Mouse (Mus musculus) embryonic stem cell, embryonic (primary cell): ENCODE data around the gene Fgf6.

ENCODE experiments used
- CTCF ChIA-PET, 4 experiments: fragments of 300-600 bp in 2 of 4; fragments of 350-600 bp in 2 of 4; sonication (Branson Sonifier 250); formaldehyde crosslinking; loops; one replicate each; lab custom pipeline; 2022; ENCODE audit warnings: inconsistent platforms in 2 of 4; lab: Charles Lee
- POLR2A ChIA-PET, 4 experiments: fragments of 300-600 bp in 2 of 4; fragments of 350-600 bp in 2 of 4; sonication (Branson Sonifier 250); formaldehyde crosslinking; loops; one replicate each; lab custom pipeline; 2022; ENCODE audit warnings: antibody characterized with exemption in 4 of 4, inconsistent platforms in 1 of 4; lab: Charles Lee

The Fgf6 gene

GRCm38 (mm10) chr6:127014906-127015770, at the start of gene Fgf6:
Gene Fgf6 (plus strand): TSS chr6:127015586.
- ChIA-PET POLR2A (no interaction called here), CTCF (interaction anchor here in 1 of 4 experiments (0.9 kb wide), 1 partner anchor 20 kb away, joined by 5 read pairs; no protein-coding TSS in a partner anchor)

DNA sequence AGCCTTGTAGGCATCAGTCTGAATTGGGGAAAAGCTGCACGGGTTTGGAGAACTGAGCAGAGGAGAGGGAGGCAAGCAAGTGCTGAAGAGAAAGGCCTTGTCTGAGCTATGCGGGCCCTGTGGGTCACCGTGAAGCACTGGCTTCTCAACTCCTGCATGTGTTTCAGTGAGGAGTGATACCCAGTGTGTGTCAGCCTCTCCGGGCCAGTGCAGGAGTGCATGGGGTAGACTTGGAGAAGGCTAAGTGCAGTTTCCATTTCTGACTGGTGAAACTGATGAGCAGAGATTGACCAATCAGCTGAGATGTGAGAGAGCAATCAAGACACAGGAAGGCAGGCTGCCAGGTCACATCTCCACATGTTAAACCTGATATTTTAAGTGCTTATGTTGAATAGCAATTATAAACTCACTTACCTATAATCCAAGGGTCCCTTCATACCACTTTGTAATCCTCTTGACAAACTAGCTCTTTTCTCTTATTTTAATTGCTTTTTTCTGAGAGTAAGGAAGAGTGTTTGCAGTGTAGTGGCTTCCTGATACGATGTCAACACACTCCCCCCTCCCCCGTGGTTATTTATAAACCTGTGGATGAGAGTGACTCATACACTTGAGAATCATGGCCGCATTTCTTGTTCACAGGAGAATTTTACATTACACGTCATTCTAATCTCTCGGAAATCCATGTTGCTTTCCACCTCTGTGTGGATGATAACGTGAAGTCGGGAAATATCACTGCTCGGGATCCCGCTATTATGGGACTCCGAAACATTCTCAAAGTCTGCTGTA, 49.0 kb upstream of the Fgf6 start:
- ChIA-PET POLR2A (interaction anchor here in 1 of 4 experiments (1.3 kb wide), 1 partner anchor 119 kb away, joined by 3 read pairs; no protein-coding TSS in a partner anchor), CTCF (no interaction called here)

DNA sequence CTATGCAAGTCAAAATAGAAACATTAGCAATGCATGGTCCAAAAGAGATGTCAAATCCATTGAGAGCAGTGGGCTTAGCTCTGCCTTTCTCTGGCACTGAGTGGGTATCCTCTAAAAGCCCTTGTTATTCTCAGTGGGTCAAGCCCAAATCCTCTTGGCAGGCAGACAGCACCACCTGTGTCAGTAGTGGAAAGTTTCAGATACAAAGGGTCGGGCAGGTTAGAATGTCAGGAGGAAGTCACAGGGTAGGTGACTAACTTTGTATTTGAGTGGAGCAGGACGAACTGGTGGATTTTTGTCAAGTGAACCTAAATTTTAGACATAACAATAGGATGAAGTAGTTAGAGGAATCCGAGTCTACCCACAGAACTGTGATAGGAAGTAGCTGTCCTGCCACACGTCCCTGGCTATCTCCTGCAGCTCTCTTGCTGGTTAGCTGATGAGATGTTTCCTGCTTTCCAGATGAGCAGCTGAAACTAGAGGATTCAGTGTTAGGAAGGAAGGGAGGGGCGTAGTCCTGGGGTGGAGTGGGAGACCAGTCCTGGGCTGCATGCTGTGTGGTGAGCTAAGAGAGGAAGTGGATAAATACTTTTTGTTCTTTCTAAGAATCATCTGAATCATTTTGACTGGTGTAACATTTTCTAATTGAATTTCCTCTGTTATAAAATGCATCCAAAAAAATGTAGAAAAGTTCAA, 33.7 kb upstream of the Fgf6 start:
- POLR2A ChIA-PET: no interaction called here
- CTCF ChIA-PET: interaction anchor here in 1 of 4 experiments (0.6 kb wide), 1 partner anchor 140 kb away, joined by 6 read pairs; no protein-coding TSS in a partner anchor

- CTCF ChIA-PET: interaction anchor here in 1 of 4 experiments (1.5 kb wide), 1 partner anchor 41 kb away, joined by 3 read pairs; no protein-coding TSS in a partner anchor
- POLR2A ChIA-PET: no interaction called here
Observed at GRCm38 (mm10) chr6:126993676-126994075, 21.7 kb upstream of the Fgf6 start.

DNA sequence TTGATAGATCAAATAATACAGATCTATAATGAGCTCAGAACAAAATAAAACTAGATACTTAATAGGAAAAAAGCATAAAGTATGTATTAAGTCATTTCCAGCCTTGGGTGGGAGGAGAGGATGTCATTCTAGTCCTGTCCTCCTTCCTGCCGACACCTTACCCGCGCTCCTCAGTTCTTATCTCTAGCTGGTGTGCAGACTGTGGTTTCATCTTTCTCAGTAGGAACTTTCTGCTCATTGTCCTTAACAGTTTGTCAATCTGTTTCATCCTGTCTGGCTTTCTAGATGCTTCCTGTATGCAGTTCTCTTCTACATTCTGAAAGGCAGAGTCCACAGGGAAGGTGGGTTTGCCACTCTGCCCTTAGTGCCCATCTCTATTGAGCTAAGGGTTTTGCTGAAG, 19.9 kb upstream of the Fgf6 start:
- CTCF ChIA-PET: no interaction called here

DNA sequence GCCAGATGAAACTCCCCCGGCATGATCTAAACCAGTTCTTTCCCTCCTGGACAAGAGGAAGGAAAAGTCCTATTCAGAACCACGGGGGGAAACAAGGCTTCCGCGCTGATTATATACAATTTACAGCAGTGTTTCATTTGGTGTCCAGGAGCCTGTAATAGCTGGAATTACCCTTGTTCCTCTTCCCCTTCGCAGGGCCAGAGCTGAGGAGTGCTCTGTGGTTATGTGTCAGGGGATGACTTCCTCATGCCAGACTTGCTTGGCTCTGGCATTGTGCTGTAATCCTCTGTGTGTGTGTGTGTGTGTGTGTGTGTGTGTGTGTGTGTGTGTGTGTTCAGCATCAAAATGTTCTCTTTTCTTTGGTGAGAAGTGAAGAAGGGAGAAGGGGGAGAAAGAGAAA, 19.0 kb upstream of the Fgf6 start:
- CTCF ChIA-PET: no interaction called here
- POLR2A ChIA-PET: no interaction called here

More for the DNA sequence above, 19.9 kb upstream of the Fgf6 start:
- POLR2A ChIA-PET: no interaction called here

GRCm38 (mm10) chr6:127005646-127006045, 9.7 kb upstream of the Fgf6 start:
- CTCF ChIA-PET: no interaction called here
- POLR2A ChIA-PET: no interaction called here

DNA sequence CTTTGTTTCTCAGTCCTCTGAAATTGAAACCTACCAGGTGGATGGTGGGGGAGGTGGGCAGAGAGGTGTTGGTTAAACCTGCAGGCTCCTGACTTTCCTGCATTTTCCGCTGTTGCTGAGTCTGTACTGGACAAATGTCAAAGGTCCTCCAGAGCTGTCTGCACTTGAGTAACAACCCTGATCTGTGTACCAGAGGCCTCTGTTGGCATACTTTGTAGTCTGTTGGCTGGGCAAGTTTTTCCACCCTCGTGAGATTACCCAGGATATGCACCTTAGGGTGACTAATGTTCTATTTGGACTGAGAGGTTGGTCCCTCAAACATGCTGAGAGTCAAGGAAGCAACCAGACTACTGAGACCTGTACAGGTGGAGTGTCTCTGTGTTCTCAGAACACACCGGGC, 8.8 kb upstream of the Fgf6 start:
- POLR2A ChIA-PET: interaction anchor here in 1 of 4 experiments (0.7 kb wide), 1 partner anchor 323 kb away, joined by 3 read pairs; no protein-coding TSS in a partner anchor
- CTCF ChIA-PET: interaction anchor here in 1 of 4 experiments (0.6 kb wide), 1 partner anchor 290 kb away, joined by 3 read pairs; no protein-coding TSS in a partner anchor

DNA sequence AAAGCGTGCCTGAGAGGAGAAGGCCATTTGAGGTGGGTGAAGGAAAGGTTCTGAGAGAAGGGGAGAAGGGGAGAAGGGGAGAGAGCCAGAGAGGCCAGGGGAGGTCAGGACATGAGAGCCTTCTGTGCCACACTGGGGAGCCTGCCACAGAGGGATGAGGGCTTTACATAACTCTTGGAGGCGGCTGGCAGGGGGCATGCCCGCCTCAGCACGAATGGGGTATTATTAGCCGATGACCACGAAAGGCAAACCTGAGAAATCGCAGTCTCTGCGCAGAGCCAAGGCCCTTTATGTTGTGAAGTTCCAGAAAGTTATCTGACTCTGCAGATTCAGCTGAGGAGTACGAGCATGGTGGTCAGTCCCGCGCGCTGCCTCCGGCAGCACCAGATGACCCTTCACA, 5.4 kb upstream of the Fgf6 start:
- CTCF ChIA-PET: no interaction called here
- POLR2A ChIA-PET: no interaction called here

- ChIA-PET POLR2A (no interaction called here), CTCF (interaction anchor here in 2 of 4 experiments (0.8 to 1.1 kb wide), 2 partner anchors 53 to 55 kb away, joined by 3 read pairs; no protein-coding TSS in a partner anchor)
Observed at GRCm38 (mm10) chr6:127011947-127012535, 3.3 kb upstream of the Fgf6 start.

DNA sequence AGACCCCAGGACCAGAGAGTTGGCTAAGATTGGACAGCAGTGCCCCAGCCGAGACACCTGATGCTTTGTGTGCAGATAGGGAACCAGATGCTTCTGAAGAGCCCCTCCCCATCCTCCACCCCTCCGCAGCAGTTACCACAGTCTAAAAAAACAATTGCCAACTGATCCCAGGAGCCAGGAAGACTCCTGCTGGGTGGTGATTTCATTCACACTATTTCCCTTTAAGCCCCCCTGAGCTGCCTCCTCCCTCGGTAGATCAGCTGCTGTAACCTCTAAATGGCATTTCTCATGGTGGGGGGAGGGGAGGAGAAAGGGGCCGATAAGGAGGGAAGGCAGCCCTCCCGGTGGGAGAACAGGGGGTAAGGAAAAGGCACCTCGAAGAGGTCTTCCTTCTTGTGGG, 3.9 kb downstream of the Fgf6 start:
- POLR2A ChIA-PET: interaction anchor here in 1 of 4 experiments (0.9 kb wide), 1 partner anchor 47 kb away, joined by 3 read pairs; no protein-coding TSS in a partner anchor
- CTCF ChIA-PET: interaction anchor here in 1 of 4 experiments (0.7 kb wide), 1 partner anchor 977 kb away, joined by 3 read pairs; no protein-coding TSS in a partner anchor

DNA sequence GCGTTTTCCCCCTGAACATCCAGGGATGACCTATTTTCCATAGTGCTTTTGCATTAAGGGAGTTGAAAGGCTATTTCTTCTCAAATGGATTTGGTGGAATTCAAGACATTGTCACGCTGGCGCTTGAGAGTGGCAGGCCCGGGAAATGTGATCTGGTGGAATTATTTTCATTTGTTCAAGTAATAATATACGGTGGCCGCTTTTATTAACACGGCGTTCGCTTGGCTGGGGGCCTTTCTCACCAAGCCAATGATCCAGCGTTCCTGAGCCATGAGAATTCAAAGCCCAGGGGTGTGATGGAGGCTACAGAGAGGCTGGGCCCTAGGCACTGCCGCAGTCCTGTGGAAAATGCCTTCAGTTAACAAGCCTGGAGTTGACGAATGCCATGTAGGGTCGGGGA, 5.0 kb downstream of the Fgf6 start:
- ChIA-PET POLR2A (no interaction called here), CTCF (no interaction called here)

DNA sequence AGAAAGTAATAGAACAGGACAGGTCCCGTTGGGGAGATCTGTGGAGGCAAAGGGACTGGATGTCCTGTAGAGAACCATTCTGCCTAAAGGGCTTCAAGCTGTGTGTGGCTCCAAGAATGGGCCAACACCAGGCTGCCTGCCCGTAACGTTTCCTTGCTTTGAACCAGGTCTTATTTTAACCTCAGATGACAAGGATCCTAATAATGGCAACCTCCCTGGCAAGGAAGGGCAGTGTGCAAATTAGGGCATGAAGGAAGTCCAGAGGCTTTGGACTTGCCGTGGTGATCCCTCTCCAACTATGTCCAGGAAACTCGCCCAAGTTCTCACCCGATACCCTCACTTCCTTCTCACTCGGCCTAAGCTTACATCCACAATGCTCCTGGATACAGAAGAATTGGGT, 9.4 kb downstream of the Fgf6 start:
- POLR2A ChIA-PET: interaction anchor here in 1 of 4 experiments (1.8 kb wide), 1 partner anchor 56 kb away, joined by 4 read pairs; no protein-coding TSS in a partner anchor

GRCm38 (mm10) chr6:127034760-127035159, 19.4 kb downstream of the Fgf6 start:
- ChIA-PET POLR2A (interaction anchor here in 3 of 4 experiments (0.9 to 1.9 kb wide), 4 partner anchors 9 to 96 kb away, joined by 3 to 6 read pairs (median 4); partner anchors contain the start of genes D6Wsu163e (in 1 of the 3) and Rad51ap1 (in 1 of the 3)), CTCF (interaction anchor here (0.6 to 1.8 kb wide), 22 partner anchors 11 to 442 kb away, joined by 3 to 9 read pairs (median 3); partner anchors contain the start of genes D6Wsu163e (in 1 of the 4), Fgf6 (in 1 of the 4) and Rad51ap1 (in 1 of the 4))

More for the DNA sequence above, 9.4 kb downstream of the Fgf6 start:
- CTCF ChIA-PET: no interaction called here

- ChIA-PET POLR2A (interaction anchor here in 1 of 4 experiments (0.7 kb wide), 1 partner anchor 31 kb away, joined by 3 read pairs; no protein-coding TSS in a partner anchor), CTCF (interaction anchor here in 1 of 4 experiments (0.6 kb wide), 1 partner anchor 237 kb away, joined by 3 read pairs; no protein-coding TSS in a partner anchor)
Observed at GRCm38 (mm10) chr6:127044909-127045308, 29.5 kb downstream of the Fgf6 start.

GRCm38 (mm10) chr6:127050847-127051246, 35.5 kb downstream of the Fgf6 start:
- ChIA-PET CTCF (no interaction called here), POLR2A (no interaction called here)

DNA sequence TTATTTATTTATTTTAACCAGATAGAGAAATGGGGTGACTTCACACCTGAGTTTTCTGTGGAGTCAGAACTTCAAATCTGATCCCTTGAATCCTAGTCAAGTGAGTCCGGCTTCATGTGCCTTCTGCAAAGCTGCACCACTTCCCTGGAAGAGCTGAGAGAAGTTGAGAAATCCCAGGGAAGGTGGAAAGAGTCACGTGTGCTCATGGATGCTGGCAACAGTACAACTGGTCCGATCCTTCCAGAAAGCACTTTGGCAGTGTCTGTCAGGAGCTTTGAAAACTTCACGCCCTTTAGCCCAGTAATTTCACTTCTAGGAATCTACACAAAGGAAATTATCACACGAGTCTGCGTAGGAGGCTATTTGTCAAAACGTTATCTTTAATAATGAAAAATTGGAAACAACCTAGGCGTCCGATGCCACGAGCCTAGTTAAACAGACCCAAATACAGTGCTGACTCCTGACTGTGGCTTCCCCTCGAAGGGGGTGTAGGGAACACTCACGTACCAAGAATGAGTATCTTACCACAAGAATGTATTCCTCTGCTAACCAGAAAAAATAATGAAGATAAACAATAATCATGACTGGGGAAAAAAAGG, 41.7 kb downstream of the Fgf6 start:
- POLR2A ChIA-PET: no interaction called here

GRCm38 (mm10) chr6:127059975-127060374, 44.6 kb downstream of the Fgf6 start:
- ChIA-PET CTCF (no interaction called here), POLR2A (no interaction called here)

More for the DNA sequence above, 41.7 kb downstream of the Fgf6 start:
- CTCF ChIA-PET: no interaction called here
